Mouse (Mus musculus) cerebellum, adult 18-20 months (tissue): Measurements from ENCODE around the gene Nup214.
"Not testable (repeated sequence)": the region's sequence is repeated elsewhere in the genome, so short reads cannot be mapped to it uniquely, and the experiment has no call there.

Experiments used
- DNase-seq, 2 experiments: peaks; one replicate each; pipeline ENCODE4 v3.0.0; 2021

Gene Nup214

GRCm38 (mm10) chr2:31964191-31964590 lies 10.0 kb upstream of the Nup214 start:
- DNase-seq: no peak

DNA sequence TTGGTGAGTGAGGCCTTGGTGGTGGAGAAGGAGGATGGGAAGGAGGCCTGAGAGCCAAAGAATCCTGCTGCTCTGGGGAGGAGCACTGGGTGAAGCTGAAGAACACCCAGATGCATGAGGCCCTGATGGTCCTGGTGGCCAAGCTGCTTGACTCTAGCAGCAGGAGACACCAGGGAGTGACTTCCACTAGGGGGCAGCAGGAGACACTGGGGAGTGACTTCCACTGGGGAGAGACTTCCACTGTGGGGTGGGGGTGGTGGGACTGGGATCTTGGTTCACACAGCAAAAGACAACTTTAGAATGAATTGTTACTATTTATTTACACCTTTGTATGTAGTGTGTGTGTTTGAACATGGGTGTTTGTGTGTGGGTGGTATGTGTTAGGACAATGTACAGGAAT lies 9.1 kb upstream of the Nup214 start:
- DNase-seq: peak in 1 of 2 experiments; percentile 36

- DNase-seq: no peak
Measured at GRCm38 (mm10) chr2:31966801-31967200, 7.4 kb upstream of the Nup214 start.

DNA sequence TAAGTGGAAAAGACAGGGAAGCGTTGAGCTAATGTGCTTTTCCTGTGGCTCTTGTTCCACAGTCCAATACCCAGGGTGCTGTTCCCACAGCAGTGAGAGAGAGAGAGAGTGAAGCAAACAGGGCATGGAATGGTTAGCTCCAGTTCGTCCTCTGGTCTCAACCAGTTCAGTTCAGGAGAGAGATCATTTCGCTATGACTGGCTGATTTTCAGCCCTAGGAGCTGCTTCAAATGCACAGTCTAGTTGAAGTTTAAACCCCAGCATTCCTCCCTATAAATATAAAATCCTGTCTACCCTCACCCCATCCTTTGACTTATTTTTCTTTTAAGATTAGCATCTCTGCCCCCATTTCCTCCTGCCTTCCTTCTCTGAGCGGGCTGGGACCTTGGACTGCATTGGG lies 1.6 kb upstream of the Nup214 start:
- DNase-seq: no peak

- DNase-seq: no peak
Measured at GRCm38 (mm10) chr2:31974809-31975371, 654 bp downstream of the Nup214 start.

DNA sequence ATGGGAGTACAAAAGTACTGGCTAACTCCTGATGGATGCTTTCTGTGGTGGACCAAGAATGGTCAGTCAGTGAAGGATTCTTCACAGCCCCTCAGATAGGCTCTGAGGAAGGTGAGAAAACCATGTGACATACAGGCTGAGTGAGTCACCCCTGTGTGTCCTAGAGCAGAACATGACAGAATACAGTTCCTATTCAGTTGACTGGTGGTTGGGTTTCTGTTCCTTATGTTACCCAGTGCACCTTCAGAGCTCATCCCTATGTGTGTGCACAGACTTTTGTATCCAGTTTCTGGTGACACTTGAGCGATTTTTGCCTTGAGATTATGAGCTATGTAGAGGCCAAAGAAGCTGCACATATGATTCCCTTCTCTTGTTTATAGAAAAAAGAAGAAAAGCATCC lies 13.5 kb downstream of the Nup214 start:
- no peak for DNase-seq

DNA sequence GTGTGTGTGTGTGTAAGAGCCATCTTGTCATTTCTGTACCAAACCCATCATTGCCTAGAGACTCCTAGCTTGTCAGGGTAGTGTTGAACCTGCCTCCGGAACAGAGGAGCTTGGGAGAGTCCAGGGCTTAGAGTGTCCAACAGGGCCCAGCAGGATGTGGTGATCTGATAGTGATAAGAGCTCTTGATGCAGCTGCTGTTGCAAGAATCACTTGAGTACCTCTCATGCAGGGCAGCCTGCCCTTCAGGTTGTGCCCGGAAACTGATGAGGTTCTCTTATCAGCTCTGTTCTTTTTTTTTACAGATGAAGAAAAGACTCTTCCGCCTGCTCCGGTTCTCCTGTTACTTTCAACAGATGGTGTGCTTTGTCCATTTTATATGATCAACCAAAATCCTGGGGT lies 16.7 kb downstream of the Nup214 start:
- DNase-seq: no peak

DNA sequence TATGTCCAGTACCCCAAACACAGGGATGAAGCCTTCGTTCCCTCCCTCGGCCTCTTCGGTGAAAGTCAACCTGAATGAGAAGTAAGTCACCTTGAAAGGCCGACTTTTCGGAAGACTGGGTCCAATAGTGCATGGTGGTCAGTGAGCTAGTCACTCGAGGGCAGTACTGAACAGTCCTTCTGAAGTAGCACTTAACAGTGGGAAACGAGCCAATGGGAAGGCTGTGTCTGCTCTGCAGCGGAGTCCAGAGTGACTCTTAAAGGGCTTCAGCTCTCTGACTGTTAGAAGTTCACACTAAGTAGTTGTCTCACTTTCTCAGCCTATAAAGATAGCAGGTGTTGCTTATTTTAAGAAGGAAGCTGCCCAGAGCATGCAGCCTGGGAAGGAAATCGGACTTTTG lies 20.7 kb downstream of the Nup214 start:
- DNase-seq: no peak

DNA sequence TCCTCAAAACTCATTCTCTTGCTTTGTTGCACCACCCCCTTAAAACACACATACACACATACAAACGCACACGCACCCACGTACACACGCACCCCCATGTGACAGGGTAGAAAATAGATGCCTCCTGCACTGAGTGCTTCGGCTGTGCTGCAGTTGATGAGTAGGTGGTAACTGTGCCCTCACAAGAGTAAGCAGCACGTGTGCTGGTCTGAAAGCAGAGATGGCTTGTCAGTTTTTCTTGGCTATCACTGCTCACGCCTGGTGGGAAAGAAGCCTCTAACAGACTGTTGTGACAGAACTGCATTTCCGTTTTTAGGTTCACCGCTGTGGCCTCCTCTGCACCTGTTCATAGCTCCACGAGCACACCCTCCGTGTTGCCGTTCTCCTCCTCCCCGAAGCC lies 21.8 kb downstream of the Nup214 start:
- DNase-seq: no peak

DNA sequence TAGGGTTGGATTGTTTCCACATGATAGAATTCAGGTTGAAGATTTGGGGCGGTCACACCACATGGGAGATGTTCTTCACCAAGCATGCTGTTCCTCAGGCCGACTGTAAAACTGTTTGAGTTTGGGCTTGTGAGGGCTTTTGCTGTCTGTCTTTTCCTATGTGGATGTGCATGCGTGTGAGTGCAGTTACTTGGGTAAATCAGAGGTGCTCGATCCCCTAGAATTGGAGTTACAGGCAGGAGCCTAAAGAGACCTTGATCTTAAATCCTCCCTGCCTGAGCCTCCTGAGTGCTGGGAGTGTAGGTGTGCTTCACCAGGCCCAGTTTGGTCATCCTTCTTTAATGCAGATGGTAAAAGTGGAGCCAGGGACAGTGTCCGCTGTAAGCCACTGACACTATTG lies 23.3 kb downstream of the Nup214 start:
- no peak for DNase-seq

GRCm38 (mm10) chr2:31998443-31998842 lies 24.2 kb downstream of the Nup214 start:
- no peak for DNase-seq

GRCm38 (mm10) chr2:32008311-32008710 lies 34.1 kb downstream of the Nup214 start:
- no peak for DNase-seq

GRCm38 (mm10) chr2:32008716-32009115 lies 34.5 kb downstream of the Nup214 start:
- DNase-seq: no peak

DNA sequence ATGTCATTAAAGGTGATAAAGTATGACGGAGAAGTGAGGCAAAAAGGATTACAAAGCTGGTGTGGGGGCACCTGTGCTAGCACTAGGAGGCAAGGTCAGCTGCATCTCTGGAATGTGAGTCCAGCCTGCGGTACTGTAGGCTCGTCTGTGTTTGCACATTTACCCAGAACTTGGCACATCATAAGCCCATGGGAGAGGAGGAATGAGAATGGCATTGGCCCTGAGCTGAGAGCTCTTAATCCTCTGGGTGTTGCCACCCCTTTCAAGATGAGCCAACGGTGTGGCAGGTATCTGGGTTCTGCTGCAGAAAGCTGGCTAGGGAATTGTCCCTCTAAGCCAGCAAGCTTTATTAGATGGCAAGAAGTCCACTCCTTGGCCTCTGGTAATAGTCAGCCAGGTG lies 45.5 kb downstream of the Nup214 start:
- no peak for DNase-seq

- DNase-seq: no peak
Measured at GRCm38 (mm10) chr2:32020229-32020628, 46.0 kb downstream of the Nup214 start.

DNA sequence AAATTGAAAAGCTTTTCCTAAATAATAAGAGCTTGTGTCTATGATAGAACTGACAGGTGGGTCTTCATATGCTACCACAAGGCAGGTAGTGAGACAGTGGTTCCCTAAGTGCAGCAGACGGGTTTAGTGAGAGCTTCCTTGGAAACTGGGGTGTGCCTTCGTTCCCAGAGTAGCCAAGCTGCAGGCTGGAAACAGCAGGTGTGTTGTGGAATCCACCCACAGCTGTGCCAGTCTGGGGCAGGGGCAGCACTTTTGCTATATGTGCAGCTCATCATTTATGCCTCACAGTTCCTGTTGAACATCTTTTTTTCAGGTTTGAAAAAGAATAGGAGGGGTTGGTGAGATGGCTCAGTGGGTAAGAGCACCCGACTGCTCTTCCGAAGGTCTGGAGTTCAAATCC lies 50.1 kb downstream of the Nup214 start:
- no peak for DNase-seq

- DNase-seq: peak; percentile 45 to 55
Measured at GRCm38 (mm10) chr2:32029636-32030035, 55.4 kb downstream of the Nup214 start.

DNA sequence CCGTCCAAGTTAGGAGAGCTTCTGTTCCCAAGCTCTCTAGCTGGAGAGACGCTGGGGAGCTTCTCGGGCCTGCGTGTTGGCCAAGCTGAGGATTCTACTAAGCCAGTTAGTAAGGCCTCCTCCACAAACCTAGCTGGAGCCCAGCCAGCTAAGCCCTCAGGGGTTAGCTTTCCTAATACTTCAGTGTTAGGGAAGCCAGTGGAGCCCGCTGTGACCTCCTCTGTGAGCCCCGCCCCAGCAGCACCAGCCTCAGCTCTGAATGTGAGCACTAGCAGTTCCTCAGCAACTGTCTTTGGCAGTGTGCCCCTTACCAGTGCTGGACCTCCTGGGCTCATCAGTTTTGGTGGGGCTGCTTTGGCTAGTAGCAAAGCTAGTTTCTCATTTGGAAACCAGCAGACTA lies 59.2 kb downstream of the Nup214 start:
- DNase-seq: peak; percentile 22 to 24

DNA sequence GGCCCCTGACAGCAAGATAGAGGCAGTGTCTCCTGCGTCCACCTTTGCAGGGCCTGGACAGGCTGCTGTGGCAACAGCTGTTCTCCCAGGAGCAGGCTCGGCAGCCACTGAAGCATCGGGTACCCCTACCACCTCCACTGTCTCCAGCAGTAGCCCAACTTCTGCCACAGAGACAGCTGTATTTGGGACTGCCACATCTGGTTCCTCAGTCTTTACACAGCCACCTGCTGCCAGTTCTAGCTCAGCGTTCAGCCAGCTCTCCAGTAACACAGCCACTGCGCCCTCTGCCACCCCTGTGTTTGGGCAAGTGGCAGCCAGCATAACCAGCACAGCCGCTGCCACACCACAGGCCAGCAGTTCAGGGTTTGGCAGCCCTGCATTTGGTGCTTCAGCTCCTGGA lies 60.0 kb downstream of the Nup214 start:
- DNase-seq: no peak

- DNase-seq: no peak
Measured at GRCm38 (mm10) chr2:32037279-32037858, 63.1 kb downstream of the Nup214 start.

DNA sequence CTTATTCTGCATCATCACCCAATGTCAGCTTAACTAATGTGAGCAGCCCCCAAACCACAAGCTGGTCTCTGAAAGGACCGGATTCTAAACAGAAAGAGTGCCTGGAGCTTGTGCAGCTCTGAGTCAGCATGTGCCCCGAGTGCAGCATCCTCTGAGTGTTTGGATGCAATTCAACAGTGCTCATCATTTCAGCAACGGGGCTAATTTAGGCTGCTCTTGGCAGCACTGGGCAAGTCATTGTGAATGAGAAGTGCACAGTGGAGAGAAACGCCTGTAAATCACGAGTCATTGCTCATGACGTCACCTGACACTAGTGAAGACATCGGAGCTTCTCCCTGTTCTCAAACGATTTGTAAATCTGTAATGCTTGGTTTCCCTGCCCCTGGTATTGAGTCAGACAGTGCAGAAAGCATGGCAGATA lies 64.4 kb downstream of the Nup214 start:
- DNase-seq: peak; percentile 50 to 58

- not testable (repeated sequence) for DNase-seq
Measured at GRCm38 (mm10) chr2:32040646-32041045, 66.4 kb downstream of the Nup214 start.

GRCm38 (mm10) chr2:32041087-32041486 lies 66.9 kb downstream of the Nup214 start:
- DNase-seq: no peak

DNA sequence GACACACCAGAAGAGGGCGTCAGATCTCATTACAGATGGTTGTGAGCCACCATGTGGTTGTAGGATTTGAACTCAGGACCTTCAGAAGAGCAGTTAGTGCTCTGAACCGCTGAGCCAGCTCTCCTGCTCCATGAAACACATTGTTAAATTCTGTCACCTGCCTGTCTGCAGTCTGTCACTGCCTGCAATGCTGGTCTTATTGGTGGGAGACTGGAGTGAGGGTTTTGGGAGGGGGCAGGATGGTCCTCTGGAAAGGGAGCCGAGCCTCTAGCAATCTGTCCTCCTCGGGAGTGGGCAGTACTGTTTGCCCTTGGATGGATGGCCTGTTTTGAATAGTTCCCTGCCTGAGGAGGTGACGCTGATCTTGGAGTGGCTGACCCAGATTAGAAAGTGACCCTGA lies 69.6 kb downstream of the Nup214 start:
- no peak for DNase-seq

GRCm38 (mm10) chr2:32045375-32045774 lies 71.1 kb downstream of the Nup214 start:
- no peak for DNase-seq
